Mouse (Mus musculus): ENCODE measurements around the gene Pcdh7. TPM values are rescaled to one million over a fixed set of nuclear protein-coding genes. Genes with fewer than 3 reads are reported as not detected.

The Pcdh7 gene
- polyA plus RNA-seq, 1 experiment = 24.7 TPM

- no peak overlapping the region for H3ac ChIP-seq (ENCODE audit: control insufficient read depth, insufficient read length, low read depth)
- no peak overlapping the region for H3K4me3 ChIP-seq (ENCODE audit: insufficient read depth, poor library complexity, severe bottlenecking)
- TF ChIP-seq CTCF (IDR thresholded peaks at IDR 0.05; ENCODE audit: control insufficient read depth, insufficient read depth, insufficient read length) (no peak), MAX (IDR thresholded peaks at IDR 0.05) (no peak), MYOD1 (IDR thresholded peaks at IDR 0.05; ENCODE audit: control insufficient read depth, insufficient read length, low read depth) (no peak), USF1 (IDR thresholded peaks at IDR 0.05; ENCODE audit: low read depth) (no peak), MYOG (IDR thresholded peaks at IDR 0.05; ENCODE audit: control insufficient read depth, extremely low read depth, insufficient read length) (no peak), CEBPB (IDR thresholded peaks at IDR 0.05; ENCODE audit: low read depth) (no peak), FOSL1 (IDR thresholded peaks at IDR 0.05; ENCODE audit: insufficient read depth, low read length, poor library complexity, severe bottlenecking) (no peak)
- H3K79me2 ChIP-seq (ENCODE audit: control insufficient read depth, insufficient read depth) = no peaks in the 10 kb centered on the region
- no peaks in the 10 kb centered on the region for H3K27me3 ChIP-seq (ENCODE audit: control insufficient read depth, insufficient read depth, insufficient read length)
- no peaks in the 10 kb centered on the region for H3K79me3 ChIP-seq (ENCODE audit: low read depth)
- H3K36me3 ChIP-seq (ENCODE audit: control insufficient read depth, insufficient read depth) = no peaks in the 10 kb centered on the region
These were observed 123.8 kb downstream of the Pcdh7 start for GRCm38 (mm10) chr5:57841357-57842119.

DNA sequence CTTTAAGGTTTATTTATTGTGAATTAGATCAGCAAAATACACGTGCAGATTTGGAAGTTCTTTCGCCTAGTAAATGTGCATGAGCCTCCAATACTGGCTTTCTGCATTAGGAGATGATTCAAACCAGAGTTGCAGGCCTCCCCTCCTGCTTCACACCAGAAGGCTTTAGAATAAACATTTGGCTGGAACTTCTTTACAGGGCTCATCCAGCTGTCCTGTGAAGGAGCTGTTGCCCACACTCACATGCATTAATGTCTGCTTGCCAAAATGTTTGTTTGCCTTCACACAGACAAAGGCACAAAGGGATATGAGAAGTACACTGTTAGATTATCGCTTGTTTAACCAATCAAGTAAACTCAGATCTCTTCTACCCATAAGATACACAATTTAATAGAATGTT is 129.7 kb downstream of the Pcdh7 start:
- Histone ChIP-seq H3K27me3 (ENCODE audit: control insufficient read depth, insufficient read depth, insufficient read length) (no peaks in the 10 kb centered on the region), H3K79me3 (ENCODE audit: low read depth) (no peaks in the 10 kb centered on the region), H3K4me3 (ENCODE audit: insufficient read depth, poor library complexity, severe bottlenecking) (no peak overlapping the region), H3K79me2 (ENCODE audit: control insufficient read depth, insufficient read depth) (no peaks in the 10 kb centered on the region), H3K36me3 (ENCODE audit: control insufficient read depth, insufficient read depth) (no peaks in the 10 kb centered on the region), H3ac (ENCODE audit: control insufficient read depth, insufficient read length, low read depth) (no peak overlapping the region)
- TF ChIP-seq MAX (IDR thresholded peaks at IDR 0.05) (no peak), MYOD1 (IDR thresholded peaks at IDR 0.05; ENCODE audit: control insufficient read depth, insufficient read length, low read depth) (no peak), FOSL1 (IDR thresholded peaks at IDR 0.05; ENCODE audit: insufficient read depth, low read length, poor library complexity, severe bottlenecking) (no peak), MYOG (IDR thresholded peaks at IDR 0.05; ENCODE audit: control insufficient read depth, extremely low read depth, insufficient read length) (no peak), USF1 (IDR thresholded peaks at IDR 0.05; ENCODE audit: low read depth) (no peak), CTCF (IDR thresholded peaks at IDR 0.05; ENCODE audit: control insufficient read depth, insufficient read depth, insufficient read length) (no peak), CEBPB (IDR thresholded peaks at IDR 0.05; ENCODE audit: low read depth) (no peak)

- Histone ChIP-seq H3K4me3 (ENCODE audit: insufficient read depth, poor library complexity, severe bottlenecking) (no peak overlapping the region), H3K27me3 (ENCODE audit: control insufficient read depth, insufficient read depth, insufficient read length) (no peaks in the 10 kb centered on the region), H3K36me3 (ENCODE audit: control insufficient read depth, insufficient read depth) (no peaks in the 10 kb centered on the region), H3K79me2 (ENCODE audit: control insufficient read depth, insufficient read depth) (no peaks in the 10 kb centered on the region), H3K79me3 (ENCODE audit: low read depth) (no peaks in the 10 kb centered on the region), H3ac (ENCODE audit: control insufficient read depth, insufficient read length, low read depth) (no peak overlapping the region)
- TF ChIP-seq FOSL1 (IDR thresholded peaks at IDR 0.05; ENCODE audit: insufficient read depth, low read length, poor library complexity, severe bottlenecking) (no peak), MYOG (IDR thresholded peaks at IDR 0.05; ENCODE audit: control insufficient read depth, extremely low read depth, insufficient read length) (no peak), USF1 (IDR thresholded peaks at IDR 0.05; ENCODE audit: low read depth) (no peak), MAX (IDR thresholded peaks at IDR 0.05) (no peak), MYOD1 (IDR thresholded peaks at IDR 0.05; ENCODE audit: control insufficient read depth, insufficient read length, low read depth) (no peak), CEBPB (IDR thresholded peaks at IDR 0.05; ENCODE audit: low read depth) (no peak), CTCF (IDR thresholded peaks at IDR 0.05; ENCODE audit: control insufficient read depth, insufficient read depth, insufficient read length) (no peak)
These were observed 132.3 kb downstream of the Pcdh7 start for GRCm38 (mm10) chr5:57850111-57850510.

GRCm38 (mm10) chr5:57857316-57857715 is 139.5 kb downstream of the Pcdh7 start:
- Histone ChIP-seq H3ac (ENCODE audit: control insufficient read depth, insufficient read length, low read depth) (no peak overlapping the region), H3K79me3 (ENCODE audit: low read depth) (no peaks in the 10 kb centered on the region), H3K4me3 (ENCODE audit: insufficient read depth, poor library complexity, severe bottlenecking) (no peak overlapping the region), H3K36me3 (ENCODE audit: control insufficient read depth, insufficient read depth) (no peaks in the 10 kb centered on the region), H3K79me2 (ENCODE audit: control insufficient read depth, insufficient read depth) (no peaks in the 10 kb centered on the region), H3K27me3 (ENCODE audit: control insufficient read depth, insufficient read depth, insufficient read length) (no peaks in the 10 kb centered on the region)
- no peak for TF ChIP-seq CEBPB (IDR thresholded peaks at IDR 0.05; ENCODE audit: low read depth)
- no peak for TF ChIP-seq MYOD1 (IDR thresholded peaks at IDR 0.05; ENCODE audit: control insufficient read depth, insufficient read length, low read depth)
- no peak for TF ChIP-seq FOSL1 (IDR thresholded peaks at IDR 0.05; ENCODE audit: insufficient read depth, low read length, poor library complexity, severe bottlenecking)
- TF ChIP-seq MAX (IDR thresholded peaks at IDR 0.05) = no peak
- TF ChIP-seq CTCF (IDR thresholded peaks at IDR 0.05; ENCODE audit: control insufficient read depth, insufficient read depth, insufficient read length) = no peak
- no peak for TF ChIP-seq USF1 (IDR thresholded peaks at IDR 0.05; ENCODE audit: low read depth)
- no peak for TF ChIP-seq MYOG (IDR thresholded peaks at IDR 0.05; ENCODE audit: control insufficient read depth, extremely low read depth, insufficient read length)

- Histone ChIP-seq H3K79me3 (ENCODE audit: low read depth) (no peaks in the 10 kb centered on the region), H3K4me3 (ENCODE audit: insufficient read depth, poor library complexity, severe bottlenecking) (no peak overlapping the region), H3K27me3 (ENCODE audit: control insufficient read depth, insufficient read depth, insufficient read length) (no peaks in the 10 kb centered on the region), H3K79me2 (ENCODE audit: control insufficient read depth, insufficient read depth) (no peaks in the 10 kb centered on the region), H3K36me3 (ENCODE audit: control insufficient read depth, insufficient read depth) (no peaks in the 10 kb centered on the region), H3ac (ENCODE audit: control insufficient read depth, insufficient read length, low read depth) (no peak overlapping the region)
- peak; percentile 9 for TF ChIP-seq CEBPB (IDR thresholded peaks at IDR 0.05; ENCODE audit: low read depth)
- no peak for TF ChIP-seq MAX (IDR thresholded peaks at IDR 0.05)
These were observed 146.5 kb downstream of the Pcdh7 start for GRCm38 (mm10) chr5:57864254-57864653.

DNA sequence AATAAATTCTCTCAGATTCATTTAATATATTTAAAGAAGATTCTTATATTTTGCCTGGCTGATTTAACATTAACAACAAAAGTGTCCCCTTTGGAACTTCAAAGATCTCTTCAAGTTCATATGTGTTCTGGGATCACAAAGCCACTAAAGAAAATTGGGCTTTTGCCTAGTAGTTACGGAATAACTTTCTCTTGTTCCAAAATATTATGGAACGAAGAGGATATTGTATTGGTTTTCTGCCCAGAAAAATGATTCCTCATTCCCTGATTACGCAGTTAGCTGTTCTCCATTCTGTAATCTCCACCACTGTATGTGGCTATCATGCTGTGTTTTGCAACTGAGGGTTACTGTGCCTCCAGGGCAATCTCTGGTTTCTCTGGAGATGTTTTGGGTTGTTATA is 147.5 kb downstream of the Pcdh7 start:
- TF ChIP-seq FOSL1 (IDR thresholded peaks at IDR 0.05; ENCODE audit: insufficient read depth, low read length, poor library complexity, severe bottlenecking) (no peak), CEBPB (IDR thresholded peaks at IDR 0.05; ENCODE audit: low read depth) (no peak), CTCF (IDR thresholded peaks at IDR 0.05; ENCODE audit: control insufficient read depth, insufficient read depth, insufficient read length) (no peak), MAX (IDR thresholded peaks at IDR 0.05) (no peak), MYOG (IDR thresholded peaks at IDR 0.05; ENCODE audit: control insufficient read depth, extremely low read depth, insufficient read length) (no peak), USF1 (IDR thresholded peaks at IDR 0.05; ENCODE audit: low read depth) (no peak), MYOD1 (IDR thresholded peaks at IDR 0.05; ENCODE audit: control insufficient read depth, insufficient read length, low read depth) (no peak)

More for the DNA sequence above, 147.5 kb downstream of the Pcdh7 start:
- no peaks in the 10 kb centered on the region for H3K79me3 ChIP-seq (ENCODE audit: low read depth)
- H3K27me3 ChIP-seq (ENCODE audit: control insufficient read depth, insufficient read depth, insufficient read length) = no peaks in the 10 kb centered on the region
- no peak overlapping the region for H3K4me3 ChIP-seq (ENCODE audit: insufficient read depth, poor library complexity, severe bottlenecking)
- H3K79me2 ChIP-seq (ENCODE audit: control insufficient read depth, insufficient read depth) = no peaks in the 10 kb centered on the region
- no peak overlapping the region for H3ac ChIP-seq (ENCODE audit: control insufficient read depth, insufficient read length, low read depth)
- no peaks in the 10 kb centered on the region for H3K36me3 ChIP-seq (ENCODE audit: control insufficient read depth, insufficient read depth)

Data from C2C12 (cell line).